Mouse (Mus musculus) ES-Bruce4 (cell line): ENCODE data around the gene Hist2h3b. TPM values are rescaled to one million over a fixed set of nuclear protein-coding genes. Genes with fewer than 3 reads are reported as not detected.
"Not testable (repeated sequence)": the region's sequence is repeated elsewhere in the genome, so short reads cannot be mapped to it uniquely, and the experiment has no call there.

Source experiments
- H3K27ac ChIP-seq: 2 replicates; pipeline ENCODE4 v1.5.1; 2012; ENCODE audit warnings: low read length, inconsistent platforms; ENCODE audit not compliant: insufficient read depth
- H3K27me3 ChIP-seq: 2 replicates; pipeline ENCODE4 v1.6.1; 2012; ENCODE audit warnings: mild to moderate bottlenecking, low read length, inconsistent platforms; ENCODE audit not compliant: control insufficient read depth, poor library complexity, insufficient read depth, severe bottlenecking
- H3K36me3 ChIP-seq: 2 replicates; pipeline ENCODE4 v1.6.1; 2012; ENCODE audit warnings: inconsistent platforms, mild to moderate bottlenecking, low read length, moderate library complexity; ENCODE audit not compliant: control insufficient read depth, poor library complexity, insufficient read depth, severe bottlenecking
- H3K4me1 ChIP-seq: one replicate; pipeline ENCODE4 v1.8.1; 2011; ENCODE audit warnings: low read length; ENCODE audit not compliant: control insufficient read depth, insufficient read depth
- H3K4me3 ChIP-seq: 2 replicates; pipeline ENCODE4 v1.5.1; 2011; ENCODE audit warnings: low read depth, mild to moderate bottlenecking, low read length
- H3K9ac ChIP-seq: 2 replicates; pipeline ENCODE4 v1.6.1; 2012; ENCODE audit warnings: low read depth, mild to moderate bottlenecking, inconsistent platforms; ENCODE audit not compliant: poor library complexity, severe bottlenecking
- H3K9me3 ChIP-seq: replicated peaks from 2 replicates; pipeline ENCODE4 v1.6.1; 2012; ENCODE audit warnings: mild to moderate bottlenecking, low read length, inconsistent platforms; ENCODE audit not compliant: control insufficient read depth, poor library complexity, insufficient read depth, severe bottlenecking
- CTCF ChIP-seq: IDR thresholded peaks from one replicate; pipeline ENCODE4 v1.8.1; 2011; ENCODE audit warnings: low read depth, low read length
- EP300 ChIP-seq: IDR thresholded peaks from 2 replicates; pipeline ENCODE4 v1.6.1; 2011; ENCODE audit warnings: low read depth, low read length; ENCODE audit not compliant: insufficient read depth
- POLR2A ChIP-seq: IDR thresholded peaks from one replicate; pipeline ENCODE4 v1.8.1; 2011; ENCODE audit warnings: low read length; ENCODE audit not compliant: insufficient read depth
- polyA plus RNA-seq: library from polyadenylated mRNA; stranded (reverse); fragments of >200 nt; gene quantifications from 2 replicates; pipeline ENCODE4 v1.2.4, GENCODE M21; 2011; ENCODE audit warnings: low read depth; ENCODE audit not compliant: missing spikeins, insufficient read depth, insufficient read length

Hist2h3b gene
- polyA plus RNA-seq, 1 experiment = 11.1 TPM

DNA sequence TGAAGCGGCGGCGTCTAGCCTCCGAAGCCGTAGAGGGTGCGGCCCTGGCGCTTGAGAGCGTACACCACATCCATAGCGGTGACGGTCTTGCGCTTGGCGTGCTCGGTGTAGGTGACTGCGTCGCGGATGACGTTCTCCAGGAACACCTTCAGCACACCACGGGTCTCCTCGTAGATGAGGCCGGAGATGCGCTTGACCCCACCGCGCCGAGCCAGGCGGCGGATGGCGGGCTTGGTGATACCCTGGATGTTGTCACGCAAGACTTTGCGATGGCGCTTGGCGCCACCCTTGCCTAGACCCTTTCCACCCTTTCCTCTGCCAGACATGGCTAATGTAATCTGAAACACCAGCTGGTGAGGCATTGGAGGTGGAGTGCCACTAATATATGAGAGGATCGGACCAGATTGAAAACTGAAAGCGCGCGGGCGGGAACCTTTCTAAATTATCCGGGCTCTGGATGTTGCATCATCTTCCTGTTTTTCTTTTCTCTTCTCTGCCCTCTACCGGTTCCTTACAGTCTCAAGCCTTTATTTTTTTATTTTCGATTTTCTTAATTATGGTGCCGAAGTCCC, 5.4 kb upstream of the Hist2h3b start, which contains the start of gene Hist2h4:
Gene Hist2h4, minus strand, starts transcription at position 333 of the 572 bp plus-strand sequence.
- peak within 1 kb of the TSS; percentile 92 for H3K27ac ChIP-seq
- TF ChIP-seq EP300 (0 out of 2 replicates have a peak, but pooled peaks have one; percentile 37), CTCF (no peak), POLR2A (peak; percentile 100)
- no peaks in the 10 kb centered on the region for H3K9me3 ChIP-seq
- peak within 1 kb of the TSS; percentile 76 for H3K4me3 ChIP-seq
- no peaks in the 10 kb centered on the region for H3K4me1 ChIP-seq
- no peaks in the 10 kb centered on the region for H3K36me3 ChIP-seq
- H3K9ac ChIP-seq = peak within 1 kb of the TSS; percentile 96
- no peaks in the 10 kb centered on the region for H3K27me3 ChIP-seq

DNA sequence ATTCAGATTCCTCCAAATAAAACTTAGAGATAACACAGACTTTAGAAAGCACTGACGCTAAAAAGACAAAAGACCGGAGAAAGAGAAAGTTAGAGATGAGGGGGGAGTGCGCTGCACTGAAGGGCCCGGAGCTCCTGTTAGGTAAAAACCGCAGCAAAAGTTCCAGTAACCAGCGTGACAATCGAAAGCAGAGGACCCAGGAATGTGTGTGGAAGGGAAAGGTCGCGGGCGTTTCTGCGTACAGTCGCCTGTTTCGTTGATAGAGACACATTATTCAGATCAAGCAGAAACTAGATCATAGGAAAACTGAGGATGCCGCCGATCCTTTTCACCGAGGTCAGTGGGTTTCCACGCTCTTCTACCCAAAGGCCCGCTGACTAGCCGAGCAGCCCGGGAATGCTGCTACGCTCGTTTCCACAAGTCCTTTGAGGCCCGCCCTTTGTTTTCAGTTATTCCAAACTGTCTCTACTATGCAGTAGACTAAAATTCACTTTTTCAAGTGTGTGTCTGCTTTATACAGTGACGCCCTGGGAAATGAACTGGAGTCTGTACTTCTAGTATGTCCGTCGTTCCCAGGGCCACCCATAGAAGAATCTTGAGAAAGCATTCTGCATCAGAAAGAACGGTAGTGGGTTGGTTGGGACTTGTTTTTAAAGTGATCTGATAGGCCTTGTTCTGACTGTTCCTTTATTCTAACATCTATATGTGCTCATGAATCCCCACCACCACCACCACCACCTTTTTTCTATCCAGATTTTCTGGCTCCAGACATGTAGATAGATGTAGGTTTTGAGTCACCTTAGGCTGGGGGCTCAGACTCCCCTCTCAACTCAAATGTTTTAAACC, 4.7 kb upstream of the Hist2h3b start:
- peak overlapping the region; percentile 92 for H3K27ac ChIP-seq
- H3K27me3 ChIP-seq = no peaks in the 10 kb centered on the region
- no peak for TF ChIP-seq POLR2A
- H3K4me1 ChIP-seq = no peaks in the 10 kb centered on the region
- no peaks in the 10 kb centered on the region for H3K9me3 ChIP-seq
- peak overlapping the region; percentile 96 for H3K9ac ChIP-seq
- no peaks in the 10 kb centered on the region for H3K36me3 ChIP-seq
- peak overlapping the region; percentile 75 for H3K4me3 ChIP-seq

DNA sequence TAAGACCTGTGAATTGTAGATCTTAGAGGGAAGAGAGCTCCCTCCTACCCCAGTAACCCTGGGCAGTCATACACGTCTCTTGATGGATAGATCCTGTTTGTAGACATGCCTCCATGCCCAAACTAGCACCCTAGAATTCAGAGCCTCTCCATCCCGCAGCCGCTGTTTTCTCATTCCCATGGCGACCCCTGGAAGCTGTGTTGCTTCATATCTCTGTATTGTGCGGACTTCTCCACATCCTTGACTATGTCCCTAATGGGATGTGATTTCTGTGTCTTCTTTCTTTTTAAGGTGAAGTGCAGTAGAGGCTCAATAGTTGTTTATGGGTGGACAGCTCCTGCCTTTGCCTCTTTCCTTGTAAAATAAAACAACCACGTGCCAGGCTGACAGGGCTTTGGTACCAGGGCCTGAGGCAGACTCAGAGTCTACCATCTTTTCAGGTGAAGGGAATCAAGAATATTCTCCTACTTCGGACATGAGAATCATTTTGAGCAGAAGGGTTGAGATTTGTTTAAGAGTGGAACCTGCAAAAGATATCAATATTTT, 4.0 kb upstream of the Hist2h3b start:
- Histone ChIP-seq H3K27ac (peak overlapping the region; percentile 92), H3K9me3 (no peaks in the 10 kb centered on the region), H3K9ac (peak overlapping the region; percentile 96), H3K4me1 (no peaks in the 10 kb centered on the region), H3K27me3 (no peaks in the 10 kb centered on the region), H3K36me3 (no peaks in the 10 kb centered on the region), H3K4me3 (peak overlapping the region; percentile 40)
- TF ChIP-seq CTCF (no peak), EP300 (no peak), POLR2A (no peak)

DNA sequence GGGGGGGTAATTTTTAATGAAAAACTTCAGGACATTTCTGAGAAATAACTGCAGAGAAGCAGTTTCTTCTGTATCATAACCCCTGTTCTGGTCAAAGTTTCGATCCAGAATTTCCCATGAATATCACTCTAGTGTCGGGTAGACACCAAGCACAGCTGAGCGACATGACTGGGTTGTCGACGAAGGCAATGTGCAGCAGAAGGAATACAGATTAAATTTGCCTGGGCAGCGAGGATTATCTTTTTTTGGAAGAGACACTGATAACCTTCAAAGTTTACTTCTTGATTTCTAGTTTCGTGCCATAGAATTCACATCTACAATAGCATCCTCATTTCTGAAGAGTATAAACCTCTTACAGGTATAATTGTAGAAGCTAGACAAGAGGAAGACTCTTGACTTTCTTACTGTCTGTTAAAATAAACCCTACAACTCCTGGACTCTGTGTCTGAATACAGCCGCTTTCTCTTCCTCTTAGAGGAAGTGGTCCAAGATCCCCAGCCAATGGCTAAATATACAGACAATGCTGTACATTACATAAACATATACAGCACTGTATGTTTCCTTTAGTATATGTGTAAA, 2.2 kb upstream of the Hist2h3b start:
- no peaks in the 10 kb centered on the region for H3K9me3 ChIP-seq
- no peaks in the 10 kb centered on the region for H3K36me3 ChIP-seq
- no peak overlapping the region for H3K27ac ChIP-seq
- H3K27me3 ChIP-seq = no peaks in the 10 kb centered on the region
- no peaks in the 10 kb centered on the region for H3K4me1 ChIP-seq
- H3K9ac ChIP-seq = no peak overlapping the region
- TF ChIP-seq EP300 = no peak
- no peak for TF ChIP-seq CTCF
- H3K4me3 ChIP-seq = no peak overlapping the region

DNA sequence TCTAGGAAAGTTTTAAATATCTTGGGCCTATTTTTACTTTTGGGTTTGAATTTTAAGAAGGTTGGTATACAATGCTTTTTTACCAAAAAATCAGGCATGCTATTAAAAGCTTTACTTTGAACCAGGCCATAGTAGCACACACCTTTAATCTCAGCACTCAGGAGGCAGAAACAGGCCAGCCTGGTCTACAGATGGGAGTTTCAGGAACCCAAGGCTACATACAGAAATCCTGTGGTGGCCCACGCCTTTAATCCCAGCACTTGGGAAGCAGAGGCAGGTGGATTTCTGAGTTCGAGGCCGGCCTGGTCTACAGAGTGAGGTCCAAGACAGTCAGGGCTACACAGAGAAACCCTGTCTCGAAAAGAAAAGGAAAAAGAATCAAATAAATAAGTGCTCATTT, 913 bp upstream of the Hist2h3b start:
- H3K4me3 ChIP-seq = no peak overlapping the region
- H3K27ac ChIP-seq = peak overlapping the region; percentile 98
- H3K4me1 ChIP-seq = no peaks in the 10 kb centered on the region
- no peaks in the 10 kb centered on the region for H3K27me3 ChIP-seq
- H3K9ac ChIP-seq = peak overlapping the region; percentile 85
- H3K36me3 ChIP-seq = no peaks in the 10 kb centered on the region
- TF ChIP-seq POLR2A = no peak
- no peak for TF ChIP-seq CTCF
- no peaks in the 10 kb centered on the region for H3K9me3 ChIP-seq

DNA sequence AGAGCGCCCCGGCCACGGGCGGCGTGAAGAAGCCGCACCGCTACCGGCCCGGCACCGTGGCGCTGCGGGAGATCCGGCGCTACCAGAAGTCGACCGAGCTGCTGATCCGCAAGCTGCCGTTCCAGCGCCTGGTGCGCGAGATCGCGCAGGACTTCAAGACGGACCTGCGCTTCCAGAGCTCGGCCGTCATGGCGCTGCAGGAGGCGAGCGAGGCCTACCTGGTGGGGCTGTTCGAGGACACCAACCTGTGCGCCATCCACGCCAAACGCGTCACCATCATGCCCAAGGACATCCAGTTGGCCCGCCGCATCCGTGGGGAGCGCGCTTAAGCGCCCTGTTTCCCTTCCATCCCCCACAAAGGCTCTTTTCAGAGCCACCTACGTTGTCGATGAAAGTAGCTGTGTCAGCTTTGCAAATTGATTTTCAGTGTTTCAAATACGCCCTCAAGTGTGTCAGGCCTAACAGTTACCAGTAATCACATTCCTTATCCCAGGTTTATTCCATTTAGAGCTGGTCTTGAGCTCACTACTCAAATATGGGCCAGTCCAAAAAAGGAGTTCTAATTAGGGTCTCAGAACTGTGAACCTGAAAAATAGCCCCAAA, 423 bp downstream of the Hist2h3b start:
- peak overlapping the region; percentile 98 for H3K9ac ChIP-seq
- H3K4me3 ChIP-seq = peak overlapping the region; percentile 96
- not testable (repeated sequence) for H3K36me3 ChIP-seq, H3K27me3 ChIP-seq, H3K4me1 ChIP-seq, H3K9me3 ChIP-seq
- H3K27ac ChIP-seq = peak overlapping the region; percentile 100
- peak; percentile 74 for TF ChIP-seq POLR2A
